1 mouse cellular context compared by ENCODE assay signal in genomic region chr9:22143108-22144037, GRCm38 (mm10).
TF ChIP-seq lines count a peak whose summit lies in the region.

No protein-coding gene starts in this region.

TF ChIP-seq in MEL, 35 proteins besides CTCF, POLR2A, EP300 and RAD21 (continued from another document):
- TF ChIP-seq JUND (IDR thresholded peaks at IDR 0.05; ENCODE audit: low read depth, low read length) (peak; percentile 79; the same call in 1 of the 2 replicates), TBP (IDR thresholded peaks at IDR 0.05; ENCODE audit: low read depth, low read length) (no peak; the same call in 1 of the 2 replicates), E2F4 (IDR thresholded peaks at IDR 0.05; ENCODE audit: borderline replicate concordance, low read depth, low read length) (no peak), GABPA (IDR thresholded peaks at IDR 0.05; ENCODE audit: low read depth, low read length) (peak; percentile 48; the same call in 1 of the 2 replicates), NRF1 (IDR thresholded peaks at IDR 0.05; ENCODE audit: insufficient read depth, low read depth, low read length, poor library complexity, severe bottlenecking) (0 out of 2 replicates have a peak, but pooled peaks have one; percentile 19), MYC (IDR thresholded peaks at IDR 0.05; ENCODE audit: low read depth, low read length) (peak; percentile 87), MYB (IDR thresholded peaks at IDR 0.05; ENCODE audit: low read depth, low read length) (peak; percentile 50; the same call in 1 of the 2 replicates), ZNF384 (IDR thresholded peaks at IDR 0.05; ENCODE audit: low read depth, low read length) (peak; percentile 87), MAFK (IDR thresholded peaks at IDR 0.05; ENCODE audit: borderline replicate concordance, low read depth, low read length) (no peak), MEF2A (IDR thresholded peaks at IDR 0.05; ENCODE audit: extremely low read depth, insufficient replicate concordance, low read depth, low read length, poor library complexity, severe bottlenecking) (peak; percentile 64; the same call in 1 of the 2 replicates), KAT2A (conservative IDR thresholded peaks at IDR 0.05; ENCODE audit: low read depth, low read length) (no peak), USF2 (IDR thresholded peaks at IDR 0.05; ENCODE audit: borderline replicate concordance in 1 of 2, insufficient read depth in 1 of 2, low read depth in 1 of 2, low read length in 2 of 2) (no peak), NELFE (IDR thresholded peaks at IDR 0.05; ENCODE audit: low read depth, low read length) (no peak; the same call in 1 of the 2 replicates), POLR2AphosphoS2 (IDR thresholded peaks at IDR 0.05; ENCODE audit: low read length) (no peak)
